Mouse (Mus musculus) adrenal gland, postnatal 25 days (tissue): ENCODE measurements around the gene Ror1. TPM values are rescaled to one million over a fixed set of nuclear protein-coding genes. Genes with fewer than 3 reads are reported as not detected.

ENCODE experiments used
- DNase-seq: peaks from one replicate; pipeline ENCODE4 v3.0.0; 2021; ENCODE audit warnings: mixed read lengths
- total RNA-seq: library from RNA; stranded (reverse); gene quantifications from 2 replicates; pipeline ENCODE4 v1.2.3, GENCODE M21; 2021

The Ror1 gene
- total RNA-seq, 1 experiment from 2014 or later: 10.3 TPM

GRCm38 (mm10) chr4:100390436-100390835 lies 294.8 kb downstream of the Ror1 start:
- DNase-seq: no peak

GRCm38 (mm10) chr4:100391021-100391420 lies 295.4 kb downstream of the Ror1 start:
- no peak for DNase-seq

- DNase-seq: no peak
Measured at GRCm38 (mm10) chr4:100393374-100394061, 297.9 kb downstream of the Ror1 start.

GRCm38 (mm10) chr4:100395407-100395806 lies 299.8 kb downstream of the Ror1 start:
- no peak for DNase-seq

- DNase-seq: no peak
Measured at GRCm38 (mm10) chr4:100398079-100398478, 302.5 kb downstream of the Ror1 start.

- no peak for DNase-seq
Measured at GRCm38 (mm10) chr4:100401078-100401477, 305.5 kb downstream of the Ror1 start.

- DNase-seq: no peak
Measured at GRCm38 (mm10) chr4:100401581-100402470, 306.2 kb downstream of the Ror1 start.

GRCm38 (mm10) chr4:100407261-100407874 lies 311.8 kb downstream of the Ror1 start:
- peak; percentile 74 for DNase-seq

- DNase-seq: no peak
Measured at GRCm38 (mm10) chr4:100409521-100409920, 313.9 kb downstream of the Ror1 start.

GRCm38 (mm10) chr4:100411841-100412539 lies 316.4 kb downstream of the Ror1 start:
- DNase-seq: no peak

GRCm38 (mm10) chr4:100422756-100423155 lies 327.2 kb downstream of the Ror1 start:
- DNase-seq: no peak

GRCm38 (mm10) chr4:100426101-100426500 lies 330.5 kb downstream of the Ror1 start:
- no peak for DNase-seq

- DNase-seq: no peak
Measured at GRCm38 (mm10) chr4:100429371-100429900, 333.8 kb downstream of the Ror1 start.

- no peak for DNase-seq
Measured at GRCm38 (mm10) chr4:100435281-100436168, 339.9 kb downstream of the Ror1 start.

GRCm38 (mm10) chr4:100436169-100436547 lies 340.6 kb downstream of the Ror1 start:
- DNase-seq: no peak

- DNase-seq: no peak
Measured at GRCm38 (mm10) chr4:100446897-100447296, 351.3 kb downstream of the Ror1 start.

- DNase-seq: no peak
Measured at GRCm38 (mm10) chr4:100462493-100463120, 367.0 kb downstream of the Ror1 start.

- DNase-seq: peak; percentile 60
Measured at GRCm38 (mm10) chr4:100478592-100479321, 383.2 kb downstream of the Ror1 start, which contains the start of gene Ube2u. TSS of gene Ube2u (plus strand) at chr4:100478849.

GRCm38 (mm10) chr4:100488447-100488846 lies 392.9 kb downstream of the Ror1 start:
- no peak for DNase-seq
